Mouse (Mus musculus) E14TG2a.4 (cell line): ENCODE measurements around the gene Grem1.

Source experiments
- CTCF ChIP-seq: conservative IDR thresholded peaks from 2 replicates; pipeline ENCODE4 v1.5.1; 2014; ENCODE audit warnings: low read length
- NANOG ChIP-seq: IDR thresholded peaks from 2 replicates; pipeline ENCODE4 v1.6.1; 2014; ENCODE audit warnings: borderline replicate concordance, low read length, mixed read lengths
- POU5F1 ChIP-seq: IDR thresholded peaks from 2 replicates; pipeline ENCODE4 v1.6.1; 2014; ENCODE audit warnings: low read length, borderline replicate concordance

- TF ChIP-seq CTCF = no peak
- TF ChIP-seq NANOG = no peak
- TF ChIP-seq POU5F1 = no peak
These were observed 36.7 kb upstream of the Grem1 start for GRCm38 (mm10) chr2:113795186-113795585.
